Mouse (Mus musculus): ENCODE data around the gene Clybl. TPM values are rescaled to one million over a fixed set of nuclear protein-coding genes. Genes with fewer than 3 reads are reported as not detected.

Gene Clybl
- total and polyA plus RNA-seq, 2 experiments from 2014 or later, result 8.7 to 21.1 TPM

DNA sequence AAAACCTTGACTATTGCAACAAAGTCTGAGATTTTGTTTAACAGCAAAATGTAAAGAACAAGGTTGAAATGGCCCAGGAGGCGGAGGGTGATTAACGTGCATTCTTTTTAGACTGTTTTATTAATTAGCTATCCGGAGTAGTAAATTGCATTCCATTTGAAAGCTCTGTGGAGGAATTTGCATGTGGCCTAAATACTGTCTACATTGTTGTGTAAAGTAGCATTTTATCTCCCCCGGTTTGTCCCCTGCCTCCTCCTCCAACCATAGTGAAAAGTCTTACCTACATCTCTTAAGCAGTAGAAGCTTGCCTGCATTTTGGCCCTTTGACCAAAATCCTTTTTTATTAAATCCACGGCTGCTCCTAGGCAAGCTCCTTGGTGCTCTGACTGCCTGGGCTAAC lies 76.8 kb downstream of the Clybl start:
- Histone ChIP-seq H3K9me3 (ENCODE audit: low read length) (no peaks in the 10 kb centered on the region), H3K4me2 (ENCODE audit: low read depth, low read length, poor library complexity, severe bottlenecking) (no peak overlapping the region), H3K36me3 (ENCODE audit: insufficient read depth, low read length) (no peaks in the 10 kb centered on the region), H3K4me1 (ENCODE audit: insufficient read depth, low read length) (no peaks in the 10 kb centered on the region), H3K9ac (replicated peaks; ENCODE audit: low read length, poor library complexity, severe bottlenecking) (no peak overlapping the region), H3K27me3 (ENCODE audit: insufficient read depth, low read length) (peaks cover 32% of the 10 kb centered on the region), H3K27ac (ENCODE audit: low read depth, low read length) (no peak overlapping the region), H3K4me3 (ENCODE audit: low read depth, low read length) (no peak overlapping the region)
- ATAC-seq (ENCODE audit: low FRiP score), result no peak
- TF ChIP-seq CTCF (IDR thresholded peaks at IDR 0.05), result no peak
- DNase-seq (ENCODE audit: low spot score), result no peak
- 33% methylated on average over 5 of the region's 5 CpGs for WGBS

DNA sequence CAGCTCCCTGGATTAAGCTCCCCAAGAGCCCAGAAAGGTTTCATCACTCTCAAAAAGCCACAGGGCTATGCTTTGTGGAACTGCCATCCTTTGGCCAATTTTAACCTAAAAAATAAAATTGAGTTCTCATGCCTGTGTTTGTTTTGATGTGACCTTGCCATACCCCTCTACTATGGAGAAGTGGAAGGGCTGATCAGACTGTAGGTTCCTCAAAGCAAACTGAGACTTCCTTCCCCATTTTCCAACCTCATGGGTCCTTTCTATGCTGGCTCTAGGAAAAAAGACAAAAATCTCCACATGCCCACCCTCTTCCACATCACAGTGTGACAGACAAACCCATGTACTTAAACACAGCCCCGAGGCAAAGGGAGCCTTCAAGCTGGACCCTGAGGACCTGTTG lies 79.7 kb downstream of the Clybl start:
- Histone ChIP-seq H3K27ac (ENCODE audit: low read depth, low read length) (no peak overlapping the region), H3K36me3 (ENCODE audit: insufficient read depth, low read length) (no peaks in the 10 kb centered on the region), H3K4me2 (ENCODE audit: low read depth, low read length, poor library complexity, severe bottlenecking) (no peak overlapping the region), H3K4me1 (ENCODE audit: insufficient read depth, low read length) (no peaks in the 10 kb centered on the region), H3K9me3 (ENCODE audit: low read length) (no peaks in the 10 kb centered on the region), H3K27me3 (ENCODE audit: insufficient read depth, low read length) (peaks cover 20% of the 10 kb centered on the region), H3K9ac (replicated peaks; ENCODE audit: low read length, poor library complexity, severe bottlenecking) (no peak overlapping the region), H3K4me3 (ENCODE audit: low read depth, low read length) (no peak overlapping the region)
- ATAC-seq (ENCODE audit: low FRiP score) (no peak), DNase-seq (ENCODE audit: low spot score) (no peak)
- 91% methylated on average over 1 of the region's 1 CpGs for WGBS
- no peak for TF ChIP-seq CTCF (IDR thresholded peaks at IDR 0.05)

DNA sequence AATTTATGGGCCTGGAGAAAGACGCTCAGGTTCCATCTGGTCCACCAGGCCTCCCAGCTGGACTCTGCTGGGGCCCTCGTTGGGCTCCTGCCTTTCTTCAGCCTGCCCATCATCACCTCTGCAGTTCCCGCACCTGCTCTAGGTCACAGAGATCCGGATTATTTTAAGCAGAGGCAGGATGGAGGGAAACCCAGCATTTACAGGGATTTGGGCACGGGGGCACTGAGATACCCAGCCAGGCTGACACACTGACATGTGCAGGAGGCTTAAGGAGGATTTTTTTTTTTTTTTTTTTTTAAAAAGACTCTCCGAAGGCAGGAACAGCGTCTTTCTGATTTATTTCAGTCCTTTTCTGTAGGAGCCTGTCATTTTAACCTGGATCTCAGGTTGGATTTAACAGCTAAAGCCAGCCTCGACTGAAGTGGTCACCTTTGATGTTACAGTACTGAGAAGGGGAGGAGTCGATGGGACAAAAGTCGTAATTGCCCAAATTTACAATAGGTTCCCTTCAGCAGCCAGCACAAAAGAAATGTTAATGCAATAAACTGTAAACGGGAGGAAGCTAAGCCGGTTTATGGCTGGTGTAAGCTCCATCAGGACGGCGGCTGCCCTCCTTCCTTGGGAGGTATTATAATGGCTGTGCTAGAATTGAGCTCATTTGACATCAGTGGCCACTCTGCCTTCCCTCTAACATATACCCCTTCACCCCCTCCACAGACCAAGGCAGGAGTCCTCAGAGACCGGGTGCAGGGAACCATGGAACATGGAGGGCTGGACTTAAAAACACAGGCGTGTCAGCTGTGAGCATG lies 81.6 kb downstream of the Clybl start:
- Histone ChIP-seq H3K4me1 (ENCODE audit: insufficient read depth, low read length) (no peaks in the 10 kb centered on the region), H3K9me3 (ENCODE audit: low read length) (no peaks in the 10 kb centered on the region), H3K9ac (replicated peaks; ENCODE audit: low read length, poor library complexity, severe bottlenecking) (no peak overlapping the region), H3K27me3 (ENCODE audit: insufficient read depth, low read length) (peaks cover 11% of the 10 kb centered on the region), H3K4me3 (ENCODE audit: low read depth, low read length) (no peak overlapping the region), H3K4me2 (ENCODE audit: low read depth, low read length, poor library complexity, severe bottlenecking) (no peak overlapping the region), H3K36me3 (ENCODE audit: insufficient read depth, low read length) (no peaks in the 10 kb centered on the region), H3K27ac (ENCODE audit: low read depth, low read length) (no peak overlapping the region)
- WGBS, result 32% methylated on average over 16 of the region's 16 CpGs
- DNase-seq (ENCODE audit: low spot score) (no peak), ATAC-seq (ENCODE audit: low FRiP score) (no peak)
- TF ChIP-seq CTCF (IDR thresholded peaks at IDR 0.05), result no peak

DNA sequence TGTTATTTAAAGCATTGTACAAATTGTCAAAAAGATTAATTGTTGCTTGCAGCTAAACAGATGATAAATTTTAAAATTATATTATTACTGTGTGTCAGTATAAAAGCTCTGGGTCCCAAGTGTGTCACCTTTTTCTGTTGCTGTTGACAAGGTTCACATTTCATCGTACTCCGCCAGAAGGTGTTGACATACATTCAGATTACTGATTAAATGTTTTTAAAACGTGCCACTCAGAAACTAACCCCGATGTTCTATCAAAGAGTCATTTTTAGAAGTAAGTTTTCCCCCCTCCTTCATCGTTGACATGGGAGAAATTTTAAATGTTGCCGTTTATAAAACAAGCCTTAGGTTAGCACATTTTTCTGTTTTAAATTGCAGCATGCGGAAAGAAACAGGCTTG lies 83.7 kb downstream of the Clybl start:
- Histone ChIP-seq H3K4me3 (ENCODE audit: low read depth, low read length) (no peak overlapping the region), H3K4me1 (ENCODE audit: insufficient read depth, low read length) (no peaks in the 10 kb centered on the region), H3K27ac (ENCODE audit: low read depth, low read length) (no peak overlapping the region), H3K36me3 (ENCODE audit: insufficient read depth, low read length) (no peaks in the 10 kb centered on the region), H3K27me3 (ENCODE audit: insufficient read depth, low read length) (no peaks in the 10 kb centered on the region), H3K4me2 (ENCODE audit: low read depth, low read length, poor library complexity, severe bottlenecking) (no peak overlapping the region), H3K9me3 (ENCODE audit: low read length) (no peaks in the 10 kb centered on the region), H3K9ac (replicated peaks; ENCODE audit: low read length, poor library complexity, severe bottlenecking) (no peak overlapping the region)
- no peak for ATAC-seq (ENCODE audit: low FRiP score)
- WGBS, result 80% methylated on average over 7 of the region's 7 CpGs
- DNase-seq (ENCODE audit: low spot score), result no peak
- TF ChIP-seq CTCF (IDR thresholded peaks at IDR 0.05), result no peak

DNA sequence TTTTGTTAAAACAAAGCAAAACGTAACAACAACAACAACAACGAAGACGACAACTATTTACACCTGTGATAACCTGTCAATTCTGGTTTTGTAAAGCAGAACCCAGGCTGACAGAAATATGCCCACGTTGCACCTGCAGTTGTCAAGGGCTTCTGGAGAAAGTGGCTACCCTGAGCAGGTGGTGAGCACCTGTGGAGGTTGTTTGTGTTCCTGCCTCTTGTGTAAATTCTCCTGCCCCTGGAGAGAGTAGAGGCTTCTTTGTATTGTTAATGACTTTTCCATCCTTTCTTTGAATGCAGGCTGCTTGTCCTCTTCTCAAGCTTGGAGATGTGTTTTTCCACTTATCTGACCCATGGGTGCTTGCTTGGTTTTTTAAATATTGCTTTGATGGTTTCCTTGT lies 86.1 kb downstream of the Clybl start:
- WGBS, result 46% methylated on average over 4 of the region's 4 CpGs
- H3K4me1 ChIP-seq (ENCODE audit: insufficient read depth, low read length), result no peaks in the 10 kb centered on the region
- peaks cover 6% of the 10 kb centered on the region; the same call in 1 of the 2 replicates for H3K27me3 ChIP-seq (ENCODE audit: insufficient read depth, low read length)
- DNase-seq (ENCODE audit: low spot score) (no peak), ATAC-seq (ENCODE audit: low FRiP score) (no peak)
- TF ChIP-seq CTCF (IDR thresholded peaks at IDR 0.05), result no peak
- H3K36me3 ChIP-seq (ENCODE audit: insufficient read depth, low read length), result no peaks in the 10 kb centered on the region
- H3K4me3 ChIP-seq (ENCODE audit: low read depth, low read length), result no peak overlapping the region
- H3K9ac ChIP-seq (replicated peaks; ENCODE audit: low read length, poor library complexity, severe bottlenecking), result no peak overlapping the region
- no peak overlapping the region for H3K4me2 ChIP-seq (ENCODE audit: low read depth, low read length, poor library complexity, severe bottlenecking)
- H3K9me3 ChIP-seq (ENCODE audit: low read length), result no peaks in the 10 kb centered on the region
- H3K27ac ChIP-seq (ENCODE audit: low read depth, low read length), result no peak overlapping the region

DNA sequence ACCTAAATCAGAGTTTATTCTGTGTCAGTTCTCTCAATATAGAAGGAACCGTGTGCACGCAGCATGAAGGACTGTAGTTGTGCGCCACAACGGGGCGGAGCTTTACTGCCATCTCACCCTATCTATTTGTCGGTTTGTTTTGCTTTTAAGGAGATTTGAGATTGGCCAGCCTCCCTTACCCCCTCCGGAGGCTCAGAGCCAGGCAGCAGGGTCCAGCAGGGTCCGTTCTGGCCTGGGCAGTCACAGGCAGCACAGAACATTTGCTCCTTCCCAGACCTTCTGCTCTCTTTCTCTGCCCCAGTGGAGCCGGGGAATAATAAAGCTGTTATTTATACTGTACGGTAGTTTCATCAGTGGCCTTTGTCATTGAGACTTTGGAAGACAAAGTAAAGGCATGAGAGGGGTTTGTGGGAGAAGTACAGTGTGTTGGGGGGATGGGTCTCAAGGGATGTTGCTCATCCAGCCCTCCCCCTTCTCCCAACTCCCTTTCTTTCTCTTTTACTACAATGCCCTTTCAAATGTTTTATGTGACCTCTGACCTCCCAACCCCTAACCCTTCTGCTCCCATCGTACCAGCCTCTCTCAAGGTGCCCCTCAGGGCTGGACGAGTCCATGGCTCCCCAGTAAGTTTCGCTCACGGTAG lies 89.7 kb downstream of the Clybl start:
- H3K4me3 ChIP-seq (ENCODE audit: low read depth, low read length), result no peak overlapping the region
- WGBS, result 35% methylated on average over 14 of the region's 14 CpGs
- H3K9me3 ChIP-seq (ENCODE audit: low read length), result no peaks in the 10 kb centered on the region
- H3K36me3 ChIP-seq (ENCODE audit: insufficient read depth, low read length), result no peaks in the 10 kb centered on the region
- H3K9ac ChIP-seq (replicated peaks; ENCODE audit: low read length, poor library complexity, severe bottlenecking), result no peak overlapping the region
- no peak overlapping the region for H3K27ac ChIP-seq (ENCODE audit: low read depth, low read length)
- no peaks in the 10 kb centered on the region for H3K4me1 ChIP-seq (ENCODE audit: insufficient read depth, low read length)
- H3K27me3 ChIP-seq (ENCODE audit: insufficient read depth, low read length), result peaks cover 6% of the 10 kb centered on the region; the same call in 1 of the 2 replicates
- no peak for TF ChIP-seq CTCF (IDR thresholded peaks at IDR 0.05)
- H3K4me2 ChIP-seq (ENCODE audit: low read depth, low read length, poor library complexity, severe bottlenecking), result no peak overlapping the region
- DNase-seq (ENCODE audit: low spot score) (peak; percentile 37), ATAC-seq (ENCODE audit: low FRiP score) (peak; percentile 38; the same call in 1 of the 2 replicates)

All from midbrain, postnatal 0 days (tissue).